Mouse (Mus musculus): ENCODE results near the gene Marcks. TPM values are rescaled to one million over a fixed set of nuclear protein-coding genes. Genes with fewer than 3 reads are reported as not detected.

Gene Marcks
- polyA plus RNA-seq (2012; rRNA removed) = 18.0 and 19.7 TPM in 2 replicates

DNA sequence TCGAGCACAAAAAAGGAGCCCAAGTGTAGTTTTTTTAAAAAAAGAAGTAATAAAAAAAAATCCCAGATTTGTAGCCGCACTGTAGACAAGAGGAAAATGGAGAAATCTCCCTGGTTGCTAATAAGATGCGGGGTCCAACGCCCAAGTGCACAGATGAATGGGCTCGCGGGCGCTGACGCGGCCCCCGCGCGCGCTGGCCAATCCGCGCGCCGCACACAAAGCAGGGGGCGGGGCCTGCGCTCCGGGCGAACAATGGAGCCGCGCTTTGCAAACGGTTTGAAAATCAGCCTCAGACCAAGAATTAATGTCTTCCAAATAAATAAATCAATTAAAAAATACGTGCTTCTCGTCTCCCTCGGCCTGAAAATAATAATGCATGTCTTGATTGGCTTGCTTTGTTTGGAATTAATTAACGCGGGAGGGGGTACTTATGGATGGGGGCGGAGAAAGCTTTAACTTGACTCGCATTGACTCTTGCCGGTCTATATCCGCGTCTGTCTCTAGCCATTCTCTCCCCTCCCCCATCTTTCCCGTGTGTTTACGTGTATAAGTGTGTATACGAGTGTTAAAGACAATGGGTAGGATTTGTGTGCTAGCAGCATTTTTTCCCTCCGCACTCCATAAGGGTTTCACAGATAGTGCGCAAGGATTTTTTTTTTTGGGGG is at the start of gene Marcks:
TSS of gene Marcks (minus strand) at position 143 of the 665 bp plus-strand sequence.

Other genes with a start within 250 kb of the Marcks start
- gene Hdac2, start 164.4 kb downstream of the Marcks start, polyA plus RNA-seq (2012; rRNA removed) = 35.8 and 47.1 TPM in 2 replicates

Data from liver, embryonic 14 days (tissue).